Mouse (Mus musculus) retina, embryonic 14.5 days (tissue): ENCODE results near the gene Nfkbiz.
"Not testable (repeated sequence)": the region's sequence is repeated elsewhere in the genome, so short reads cannot be mapped to it uniquely, and the experiment has no call there.

ENCODE experiments used
- DNase-seq: peaks from one replicate; pipeline ENCODE4 v3.0.0-alpha.2; 2015; ENCODE audit warnings: low spot score

The Nfkbiz gene

DNA sequence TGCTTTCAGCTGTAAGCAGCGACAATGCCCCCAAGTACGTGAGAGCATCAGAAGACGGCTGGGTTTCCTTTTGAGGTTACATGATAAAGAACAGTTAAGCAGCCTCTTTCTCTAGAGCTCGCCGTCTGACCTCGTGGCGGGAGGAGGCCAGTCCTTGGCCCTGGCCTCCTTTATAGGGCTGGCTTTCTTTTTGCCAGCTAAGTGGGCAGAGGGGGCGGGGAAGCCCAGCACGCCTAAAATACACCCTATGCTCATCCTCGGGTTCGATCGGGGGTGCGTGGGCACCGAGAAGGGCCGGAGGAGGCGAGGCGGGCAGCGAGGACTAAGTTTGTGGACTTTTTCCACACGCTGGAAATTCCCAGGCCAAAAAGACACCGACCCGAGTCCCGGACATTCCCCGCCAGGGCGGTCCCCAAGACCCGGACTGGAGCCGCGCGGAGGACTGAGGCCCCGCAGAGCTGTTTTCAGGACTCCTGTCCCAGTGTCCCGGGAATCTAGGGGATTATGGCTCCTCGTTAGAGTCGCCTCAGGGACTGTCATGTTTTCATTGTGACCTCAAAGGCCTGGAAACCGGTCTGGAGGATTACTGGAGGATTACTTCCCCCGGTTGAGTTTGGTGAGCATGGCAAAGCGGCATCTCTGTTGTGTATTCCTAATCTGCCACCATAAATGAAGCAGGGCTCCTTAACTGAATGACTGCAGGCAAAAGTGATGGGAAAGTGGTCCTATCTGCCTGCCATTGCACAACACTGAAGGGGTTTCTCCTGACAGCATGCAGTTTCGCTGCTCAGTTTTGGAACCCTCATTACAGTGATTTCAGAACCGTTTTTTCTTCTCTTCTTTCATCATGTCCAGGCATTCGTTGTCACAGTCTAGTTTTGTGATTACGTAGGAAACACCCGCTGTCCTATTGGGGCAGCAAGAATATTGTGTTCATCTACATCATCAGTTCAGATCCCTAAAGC is at the start of gene Nfkbiz:
Gene Nfkbiz (minus strand): TSS at position 390 of the 965 bp plus-strand sequence.
- DNase-seq, result peak; percentile 86

DNA sequence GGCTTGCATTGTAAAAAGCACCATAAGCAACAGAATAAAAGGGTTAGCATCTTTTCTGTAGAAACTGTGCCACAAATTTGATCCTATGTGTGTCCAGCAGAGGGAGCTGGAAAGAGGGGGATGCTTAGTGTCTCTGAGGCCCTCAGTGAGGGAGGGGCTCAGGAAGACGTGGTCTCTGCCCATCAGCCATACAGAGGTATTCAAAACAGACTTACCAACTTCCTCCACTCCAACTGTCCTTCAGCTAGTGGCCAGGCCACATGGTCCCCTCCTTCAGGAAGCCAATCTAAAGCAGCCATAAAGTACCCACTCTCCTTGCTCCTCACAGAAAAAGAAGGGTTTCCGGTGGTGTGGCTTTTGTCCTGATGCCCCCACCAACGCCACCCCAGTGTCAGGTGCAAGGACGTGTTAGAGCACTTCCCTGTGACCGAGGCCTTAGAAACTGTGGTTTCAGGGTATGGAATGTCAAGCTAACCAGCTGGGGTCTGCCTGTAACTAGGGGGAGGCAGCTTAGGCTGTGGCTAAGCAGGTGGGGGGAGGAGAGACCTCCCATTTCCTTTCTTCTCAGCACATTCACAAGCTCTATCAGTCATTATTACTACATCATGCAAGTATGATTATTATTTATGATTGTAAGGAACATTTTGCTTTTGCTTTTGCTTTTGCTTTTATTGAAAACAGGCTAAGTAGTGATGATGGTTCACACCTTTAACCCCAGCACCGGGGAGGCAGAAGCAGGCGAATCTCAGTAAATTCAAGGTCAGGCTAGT is 49.3 kb upstream of the Nfkbiz start:
- peak; percentile 56 for DNase-seq

DNA sequence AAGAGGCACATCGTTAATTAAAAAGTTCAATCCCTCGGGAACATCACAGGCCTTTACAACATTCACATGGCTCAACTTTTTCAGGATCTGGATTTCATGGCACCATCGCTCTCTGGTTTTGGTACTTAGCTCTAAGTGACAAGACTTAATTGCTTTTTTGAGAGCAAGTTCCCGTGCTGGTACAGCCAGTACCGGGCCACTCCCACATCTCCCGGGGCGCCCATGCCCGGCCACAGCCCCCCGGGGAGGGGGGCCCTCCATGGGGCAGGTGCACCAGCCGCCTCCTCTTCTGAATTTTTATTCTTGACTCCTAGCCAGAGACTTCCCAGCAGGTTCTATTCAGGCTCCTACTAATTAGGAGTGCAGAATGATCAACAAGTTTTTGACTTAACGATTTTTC is 45.5 kb upstream of the Nfkbiz start:
- no peak for DNase-seq

DNA sequence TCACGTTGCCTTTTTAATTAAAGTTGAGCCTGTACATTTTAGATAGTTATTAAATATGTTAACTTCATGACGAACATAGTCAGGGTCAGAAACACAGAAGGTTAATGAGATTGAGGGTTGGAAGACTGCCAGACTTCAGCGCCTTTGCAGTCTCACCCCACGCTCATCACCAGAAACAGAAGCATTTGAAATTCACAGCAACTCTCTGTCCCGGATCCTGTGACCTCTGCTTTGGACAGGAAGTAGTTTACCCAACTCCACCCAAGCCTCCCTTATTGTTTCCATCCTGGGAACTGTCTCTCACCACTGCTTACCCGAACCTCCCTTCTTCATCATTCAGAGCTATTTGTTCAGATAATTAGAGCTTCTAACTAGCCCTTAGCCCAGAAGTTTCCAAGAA is 37.3 kb upstream of the Nfkbiz start:
- no peak for DNase-seq

DNA sequence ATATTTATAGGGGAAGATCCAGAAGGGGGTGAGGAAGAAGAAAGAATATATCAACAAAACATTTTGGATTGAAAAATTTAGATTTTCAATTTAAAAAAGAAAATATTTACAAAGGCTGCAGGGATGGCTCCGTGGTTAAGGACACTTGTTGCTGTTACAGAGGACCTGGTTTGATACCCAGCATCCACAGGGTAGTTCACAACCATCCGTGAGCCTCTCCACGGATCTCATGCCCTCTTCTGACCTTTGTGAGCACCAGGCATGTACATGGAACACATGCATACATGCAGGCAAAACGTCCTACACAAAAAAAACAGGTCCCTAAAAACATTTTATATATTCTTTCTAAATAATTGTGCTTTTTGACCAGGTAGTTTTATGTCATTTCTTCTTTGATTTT is 25.1 kb upstream of the Nfkbiz start:
- no peak for DNase-seq

DNA sequence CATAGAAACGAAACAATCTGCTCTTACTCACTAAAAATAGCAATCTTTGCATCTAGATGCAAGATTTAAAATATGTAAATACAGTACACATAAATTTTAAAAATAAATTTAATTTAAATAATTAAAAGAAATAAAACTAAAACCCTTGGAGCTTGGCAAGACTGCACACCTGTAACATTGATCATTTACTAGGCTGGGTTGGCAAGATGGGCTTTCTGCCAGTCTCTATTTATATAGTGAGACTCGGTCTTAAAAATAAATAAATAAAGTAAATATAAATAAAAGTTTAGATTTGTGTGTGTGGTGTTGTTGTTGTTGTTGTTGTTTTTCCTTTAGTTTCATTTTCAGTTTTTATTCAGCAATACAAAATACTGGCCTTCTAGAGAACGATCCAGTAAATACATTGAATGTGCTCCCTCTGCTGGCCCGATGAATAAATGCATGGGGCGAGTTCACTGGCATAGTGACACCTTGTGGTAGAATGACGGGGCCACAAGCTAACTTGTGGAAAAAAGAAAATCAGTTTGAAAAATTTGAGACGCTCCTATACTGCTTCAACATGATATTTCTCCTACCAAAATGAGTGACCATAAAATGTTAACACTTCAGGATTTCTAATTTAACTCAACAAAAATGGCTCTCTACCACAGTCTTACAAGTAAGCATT is 24.6 kb upstream of the Nfkbiz start:
- DNase-seq, result peak; percentile 85

DNA sequence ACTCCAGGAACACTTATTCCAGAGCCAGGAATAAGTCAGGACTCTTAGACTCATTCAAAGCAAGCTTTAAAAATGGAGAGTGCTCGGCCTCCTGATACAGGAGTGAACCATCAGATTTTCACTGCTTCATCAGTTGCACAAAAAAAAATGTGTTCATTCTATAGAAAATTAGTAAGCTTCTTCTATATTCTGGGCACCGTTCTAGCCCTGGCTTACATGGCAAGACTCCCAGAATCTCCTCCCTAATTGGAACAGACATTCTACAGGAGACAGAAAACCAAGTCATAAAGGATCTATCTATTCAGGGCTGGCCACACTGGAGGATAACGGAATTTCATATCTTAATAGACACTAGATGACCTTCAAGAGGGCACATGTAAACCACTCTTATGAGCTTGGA is 22.4 kb upstream of the Nfkbiz start:
- DNase-seq, result no peak

DNA sequence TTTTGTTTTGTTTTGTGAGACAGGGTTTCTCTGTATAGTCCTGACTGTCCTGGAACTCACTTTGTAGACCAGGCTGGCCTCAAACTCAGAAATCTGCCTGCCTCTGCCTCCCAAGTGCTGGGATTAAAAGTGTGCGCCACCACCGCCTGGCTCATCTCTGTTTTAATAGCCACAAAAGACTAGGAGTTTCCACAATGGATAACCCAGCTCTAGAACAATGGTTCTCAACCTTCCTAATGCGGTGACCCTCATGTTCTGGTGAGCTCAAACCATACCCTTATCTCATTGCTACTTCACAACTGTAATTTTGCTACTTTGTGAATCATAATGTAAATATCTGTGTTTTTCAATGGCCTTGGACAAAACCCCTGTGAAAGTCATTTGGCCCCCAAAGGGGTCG is 20.7 kb upstream of the Nfkbiz start:
- DNase-seq, result not testable (repeated sequence)

DNA sequence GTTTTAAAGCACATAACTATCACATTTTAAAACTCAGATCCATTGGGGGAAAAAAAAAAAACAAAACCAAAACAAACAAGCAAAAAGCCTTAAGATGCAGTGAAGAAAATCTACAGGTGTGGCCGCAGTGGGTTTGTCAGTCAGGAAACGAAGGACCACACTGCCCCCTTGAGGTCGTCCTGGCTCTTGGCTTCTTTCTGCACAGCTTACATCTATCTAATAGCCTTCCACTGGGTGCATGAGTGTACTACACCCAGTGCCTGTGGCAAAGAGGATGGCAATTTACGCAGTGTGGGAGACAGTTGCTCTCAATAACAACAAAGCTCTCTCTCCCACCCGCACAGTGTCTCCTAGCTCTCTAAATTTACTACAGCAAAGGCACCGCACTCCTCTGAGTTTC is 19.8 kb upstream of the Nfkbiz start:
- peak; percentile 77 for DNase-seq

DNA sequence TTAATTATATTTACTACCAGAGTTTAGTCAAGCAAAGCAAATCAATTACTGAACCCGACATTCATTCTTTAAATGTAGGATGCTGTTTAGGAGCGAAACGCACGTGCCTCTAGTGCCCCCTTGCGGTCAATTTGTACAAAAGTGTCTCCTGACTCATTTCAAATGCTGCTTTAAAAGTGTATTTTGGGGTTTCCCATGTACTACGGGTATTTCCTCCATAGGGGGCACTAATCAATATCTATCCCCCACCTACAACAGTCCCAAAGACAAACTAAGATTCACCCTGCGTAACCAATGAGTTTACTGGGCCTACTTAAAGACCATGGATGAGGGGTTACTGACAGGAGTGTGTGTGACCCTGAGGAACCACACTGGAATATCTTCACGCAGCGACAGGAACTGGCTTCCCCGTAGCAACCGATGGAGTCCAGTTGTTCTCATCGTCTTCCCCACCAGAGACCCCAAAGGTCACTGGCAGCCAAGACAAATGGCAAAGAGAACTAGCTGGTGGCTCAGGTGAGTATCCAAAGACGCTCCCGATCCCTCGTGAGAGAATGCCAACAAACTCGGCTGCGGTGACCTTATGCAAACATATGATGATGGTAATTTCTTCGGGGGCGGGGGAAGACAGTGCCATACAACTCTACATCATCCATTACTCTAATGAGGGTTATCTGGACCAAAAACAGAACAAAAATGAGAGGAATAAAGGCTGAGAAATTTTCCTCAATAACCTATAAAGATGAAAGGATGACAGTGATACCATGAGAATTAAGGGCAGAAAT is 14.4 kb upstream of the Nfkbiz start:
- DNase-seq, result peak; percentile 95

DNA sequence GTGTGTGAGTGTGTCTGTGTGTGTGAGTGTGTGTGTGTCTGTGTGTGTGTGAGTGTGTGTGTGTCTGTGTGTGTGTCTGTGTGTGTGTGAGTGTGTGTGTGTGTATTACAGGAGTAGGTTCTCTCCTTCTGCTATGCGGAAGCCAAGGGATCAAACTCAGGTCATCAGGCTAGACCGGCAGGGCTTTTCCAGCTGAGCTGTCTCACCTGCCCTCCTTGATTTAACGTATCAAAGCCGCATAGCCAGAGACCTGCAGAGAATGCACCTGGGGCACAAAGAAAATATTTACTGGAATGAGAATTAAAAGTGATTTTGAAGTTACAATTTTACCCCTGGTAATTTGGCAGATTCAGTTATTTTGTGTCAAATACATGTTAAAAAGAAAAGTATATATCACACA is 13.8 kb upstream of the Nfkbiz start:
- no peak for DNase-seq

DNA sequence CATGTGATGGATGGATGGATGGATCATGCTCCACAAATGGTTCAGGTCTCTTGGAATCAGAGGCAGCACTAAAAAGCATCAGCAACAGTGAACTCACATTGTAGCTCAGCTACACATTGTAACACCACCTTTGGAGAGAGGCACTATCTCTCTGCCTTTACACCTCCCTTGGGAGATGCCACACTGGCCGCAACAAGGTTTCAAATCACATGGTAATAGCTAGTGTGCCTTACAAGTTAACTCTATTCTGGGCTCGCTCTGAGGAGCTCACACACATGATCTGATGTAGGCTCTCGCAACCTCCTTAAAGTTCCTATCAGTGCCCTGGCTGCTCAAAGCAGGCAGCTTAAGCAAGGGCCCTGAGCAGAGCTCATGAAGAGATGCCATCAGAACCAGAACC is 11.8 kb upstream of the Nfkbiz start:
- DNase-seq, result no peak

DNA sequence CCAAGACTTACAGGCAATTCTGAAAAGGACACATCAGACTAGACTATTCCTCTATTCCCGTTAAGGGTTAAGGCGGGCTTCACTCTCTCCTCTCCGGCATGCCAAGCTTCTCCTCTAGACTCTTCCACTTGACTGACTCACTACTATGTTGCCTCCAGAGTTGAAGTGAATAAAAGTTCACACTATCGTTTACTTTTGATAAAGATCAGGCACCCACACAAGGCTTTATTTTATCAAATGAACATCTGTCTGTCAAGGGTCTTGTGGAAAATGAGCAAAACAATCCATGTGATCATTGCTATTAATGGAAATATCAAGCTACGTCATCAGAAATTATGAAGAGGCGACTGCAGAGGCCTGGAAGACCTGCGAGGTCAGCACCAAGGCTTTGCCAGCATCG is 9.0 kb upstream of the Nfkbiz start:
- peak; percentile 27 for DNase-seq

DNA sequence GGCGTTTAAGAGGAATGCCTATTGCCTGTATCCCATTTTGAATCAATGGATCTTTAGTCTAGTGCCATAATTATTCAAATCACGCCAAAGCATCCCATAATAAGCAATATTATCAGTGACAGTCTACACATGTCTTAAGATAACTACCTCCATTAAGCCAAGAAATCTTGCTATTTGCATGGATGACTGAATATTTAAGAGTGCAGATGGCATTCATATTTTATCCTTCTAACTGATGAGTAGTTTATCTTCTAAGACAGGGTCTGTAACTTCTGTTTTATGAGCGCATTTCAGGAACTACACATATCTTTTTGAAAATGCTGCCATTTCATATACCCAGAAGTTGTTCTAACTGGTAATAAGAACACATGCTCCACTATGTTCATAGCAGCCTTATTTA is 6.1 kb upstream of the Nfkbiz start:
- DNase-seq, result no peak

DNA sequence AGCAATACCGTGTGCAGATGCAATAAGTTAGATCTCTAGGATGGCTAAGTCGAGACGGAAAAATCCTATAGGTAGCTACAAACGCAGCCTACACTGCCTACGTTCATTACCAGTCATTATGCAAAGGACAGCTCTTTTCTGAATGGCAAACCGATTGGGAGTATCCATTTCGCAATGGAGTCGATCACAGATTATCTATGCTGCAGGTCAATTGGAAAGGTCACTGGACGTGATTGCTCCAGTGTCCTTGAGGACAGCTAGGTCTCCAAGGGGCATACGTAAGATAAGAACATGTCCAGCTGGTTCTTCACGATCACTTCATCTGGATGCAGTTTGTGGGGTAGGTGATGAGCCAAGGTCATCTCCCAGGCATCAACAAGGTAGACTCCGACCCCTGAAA is 5.2 kb upstream of the Nfkbiz start:
- DNase-seq, result no peak

DNA sequence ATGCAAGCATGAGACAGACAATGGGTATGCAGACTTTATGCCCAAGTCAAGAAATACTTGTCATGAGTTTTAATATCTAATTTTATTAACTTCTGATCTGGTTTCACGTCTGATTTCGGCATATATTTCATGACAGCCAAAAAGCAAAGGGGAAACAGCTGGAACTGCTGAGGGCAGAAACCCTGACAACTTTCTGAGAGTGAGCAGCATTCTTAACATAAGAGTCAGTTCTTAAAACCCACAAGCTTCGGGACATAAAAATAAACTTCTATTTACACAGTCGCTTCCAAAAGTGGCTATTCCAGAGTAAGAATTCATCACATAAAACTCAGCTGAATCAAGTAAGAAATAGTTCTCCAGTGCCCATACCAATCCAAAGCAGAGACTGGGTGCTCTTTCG is 4.4 kb upstream of the Nfkbiz start:
- DNase-seq, result no peak

DNA sequence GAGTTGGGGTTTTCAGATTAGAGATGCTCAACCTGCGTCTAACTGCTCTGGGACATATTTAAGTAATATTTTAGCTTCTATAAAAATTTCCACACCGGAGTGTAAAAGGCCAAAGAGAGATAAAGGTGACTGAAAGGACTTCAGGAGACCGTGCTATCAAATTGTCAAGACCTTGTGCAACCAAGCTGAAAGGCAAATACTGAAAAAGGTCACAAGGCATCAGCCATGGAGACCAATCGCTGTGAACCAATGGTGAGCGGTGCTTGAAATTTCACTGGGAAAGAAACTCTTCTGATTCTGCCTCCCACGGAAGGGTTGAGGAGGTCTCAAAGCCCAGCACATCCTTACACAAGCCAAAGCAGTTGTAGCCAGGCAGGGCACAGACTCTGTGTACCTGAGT is 2.8 kb upstream of the Nfkbiz start:
- DNase-seq, result no peak

DNA sequence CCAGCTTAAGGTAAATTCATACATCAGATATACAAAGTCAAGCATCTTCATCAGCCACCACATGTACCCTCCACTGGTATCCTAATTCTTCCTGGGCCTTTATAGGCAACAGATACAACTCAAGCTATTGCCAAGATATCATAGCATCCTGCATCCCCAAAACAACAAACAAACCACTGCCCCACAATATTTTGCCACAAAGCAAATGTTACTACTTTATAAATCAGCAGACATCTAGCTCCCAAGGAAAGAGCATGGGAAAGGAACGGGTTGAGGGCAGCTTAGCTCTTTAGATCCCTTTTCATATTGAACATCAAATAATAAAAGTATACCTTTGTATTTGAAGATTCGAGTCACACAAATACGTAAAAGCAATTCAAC is 580 bp downstream of the Nfkbiz start:
- DNase-seq, result no peak

DNA sequence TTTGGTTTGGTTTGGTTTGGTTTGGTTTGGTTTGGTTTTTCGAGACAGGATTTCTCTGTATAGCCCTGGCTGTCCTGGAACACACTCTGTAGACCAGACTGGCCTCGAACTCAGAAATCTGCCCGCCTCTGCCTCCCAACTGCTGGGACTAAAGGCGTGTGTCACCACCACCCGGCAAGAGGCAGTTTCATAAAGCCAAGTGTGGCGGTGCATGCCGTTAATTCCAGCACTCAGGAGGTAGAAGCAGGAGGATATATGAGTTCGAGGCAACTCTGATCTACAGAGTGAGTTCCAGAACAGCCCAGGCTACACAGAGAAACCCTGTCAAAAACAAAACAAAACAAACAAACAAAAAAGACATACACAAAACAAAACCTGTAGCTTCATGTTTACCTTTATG is 1.0 kb downstream of the Nfkbiz start:
- DNase-seq, result not testable (repeated sequence)

DNA sequence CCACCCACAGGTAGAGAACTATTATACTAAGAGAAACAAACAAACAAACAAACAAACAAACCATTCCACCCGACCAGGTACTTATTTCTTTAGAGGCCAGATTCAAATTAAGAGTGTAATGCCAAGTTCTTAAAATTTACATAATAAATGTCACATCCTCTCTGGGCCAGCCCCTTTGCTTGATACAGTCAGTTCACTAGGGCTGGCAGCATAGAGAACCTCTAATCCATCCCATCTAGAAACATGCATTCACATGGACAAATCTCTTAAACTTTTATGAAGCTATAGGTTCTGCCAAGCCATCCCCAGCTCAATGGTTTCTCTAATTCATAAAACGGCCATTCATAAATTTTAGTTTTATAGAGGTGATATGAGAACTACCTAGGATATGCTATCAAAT is 1.5 kb downstream of the Nfkbiz start:
- no peak for DNase-seq

DNA sequence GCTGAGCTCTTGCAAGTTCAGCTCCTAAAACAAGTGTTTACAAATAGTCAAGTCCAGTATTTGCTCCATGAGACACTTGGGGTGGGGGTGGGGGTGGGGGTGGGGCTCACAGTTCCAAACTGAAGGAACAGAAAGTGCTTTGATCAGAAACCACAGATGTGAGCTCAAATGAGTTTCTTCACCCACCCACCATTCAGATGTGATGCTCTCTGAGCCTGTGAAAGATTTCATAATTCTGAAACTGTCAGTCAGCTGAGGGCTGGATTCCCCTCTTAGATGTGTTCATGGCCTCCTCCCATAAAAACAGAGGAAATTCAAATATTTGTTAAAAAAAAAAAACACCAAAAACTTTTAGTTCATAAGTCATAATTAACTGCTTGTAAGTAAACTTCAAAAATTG is 2.9 kb downstream of the Nfkbiz start:
- no peak for DNase-seq

DNA sequence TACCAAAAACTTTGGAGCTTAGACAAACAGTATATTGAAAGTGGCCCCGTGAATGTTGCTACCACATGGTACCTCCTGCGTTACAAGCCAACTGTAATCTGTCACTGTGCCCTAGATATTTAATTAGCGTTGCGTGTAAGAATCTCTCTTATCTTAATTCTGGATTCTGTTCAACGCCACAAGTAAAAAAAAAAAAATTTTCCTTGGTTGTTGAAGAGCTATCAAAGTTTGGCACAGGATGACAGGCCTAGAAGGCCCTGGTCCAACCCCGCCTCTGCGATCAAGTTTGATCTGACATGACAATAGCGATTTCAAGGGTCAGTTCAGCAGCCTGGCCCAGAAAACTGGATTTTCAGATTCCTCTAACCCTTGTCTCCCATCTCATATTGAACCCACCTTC is 6.1 kb downstream of the Nfkbiz start:
- peak; percentile 30 for DNase-seq
